Mouse (Mus musculus) CD4-positive naive resting alpha-beta T cell, adult 57 days (primary cell): Measurements from ENCODE around the gene Mtap. TPM values are rescaled to one million over a fixed set of nuclear protein-coding genes. Genes with fewer than 3 reads are reported as not detected.

Source experiments
- total RNA-seq: library from RNA; stranded (reverse); gene quantifications from one replicate; pipeline ENCODE4 v1.2.4, GENCODE M21; 2023

Gene Mtap
- 39.3 TPM for total RNA-seq

DNA sequence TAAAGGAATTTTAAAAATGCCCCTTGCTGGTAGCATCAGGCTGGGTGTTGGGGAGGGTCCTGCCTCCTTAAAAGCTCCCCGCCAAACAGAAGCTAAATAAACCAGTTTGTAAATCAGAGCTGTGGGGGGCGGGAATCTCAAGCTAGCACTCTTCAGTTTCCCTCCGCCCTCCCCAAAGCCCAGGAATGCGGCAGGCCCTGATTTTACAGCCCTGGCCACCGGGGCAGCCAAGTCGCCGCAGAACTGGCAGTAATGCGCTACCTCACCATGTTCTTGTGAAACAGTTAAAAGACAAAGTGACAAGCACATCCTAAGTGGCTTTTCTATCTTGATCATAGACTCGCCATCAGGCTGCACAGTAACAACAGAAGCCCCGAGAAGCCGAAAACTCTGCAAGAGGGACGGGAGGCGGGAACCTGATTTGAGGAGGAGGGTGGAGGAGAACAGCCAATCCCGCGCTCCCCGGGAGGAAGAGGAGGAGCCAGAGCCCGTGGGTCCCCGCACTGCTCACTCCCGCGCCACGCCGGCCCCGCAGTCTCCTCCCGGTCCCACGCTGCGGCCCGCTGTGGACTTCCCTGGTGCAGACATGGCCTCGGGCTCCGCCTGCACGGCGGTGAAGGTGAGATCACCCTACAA lies at the start of gene Mtap:
TSS of gene Mtap (plus strand) at position 217 of the 636 bp plus-strand sequence.

Other genes starting within 250 kb of the Mtap start
- gene Cdkn2a, start 157.5 kb downstream of the Mtap start, total RNA-seq = not detected
- not detected for gene Cdkn2b, start 173.9 kb downstream of the Mtap start, total RNA-seq